Mouse (Mus musculus) embryonic facial prominence, embryonic 14.5 days (tissue): ENCODE results near the gene Mmp24. TPM values are rescaled to one million over a fixed set of nuclear protein-coding genes. Genes with fewer than 3 reads are reported as not detected.

Experiments
- ATAC-seq: fragments of 200-750 bp; cut with Nextera tagmentation; 2 replicates; pipeline ENCODE4 v1.8.0; 2017; ENCODE audit warnings: low read depth, moderate number of reproducible peaks, moderate TSS enrichment
- DNase-seq: peaks from one replicate; pipeline ENCODE4 v3.0.0-alpha.2; 2015; ENCODE audit warnings: low spot score
- H3K27ac ChIP-seq: fragments of 300-500 bp; sonication (generic); replicated peaks from 2 replicates; pipeline ENCODE4 v1.5.1; 2014; ENCODE audit warnings: low read depth, mild to moderate bottlenecking, low read length, moderate library complexity
- H3K27me3 ChIP-seq: fragments of 300-500 bp; sonication (generic); replicated peaks from 2 replicates; pipeline ENCODE4 v1.6.1; 2014; ENCODE audit warnings: low read length; ENCODE audit not compliant: control insufficient read depth, insufficient read depth
- H3K36me3 ChIP-seq: fragments of 300-500 bp; sonication (generic); 2 replicates; pipeline ENCODE4 v1.6.1; 2014; ENCODE audit warnings: low read length, mixed read lengths; ENCODE audit not compliant: control insufficient read depth, insufficient read depth
- H3K4me1 ChIP-seq: fragments of 300-500 bp; sonication (generic); 2 replicates; pipeline ENCODE4 v1.6.1; 2014; ENCODE audit warnings: antibody characterized with exemption, low read length; ENCODE audit not compliant: control insufficient read depth, insufficient read depth
- H3K4me2 ChIP-seq: fragments of 300-500 bp; sonication (generic); 2 replicates; pipeline ENCODE4 v1.6.1; 2014; ENCODE audit warnings: low read depth, mild to moderate bottlenecking, low read length, moderate library complexity, mixed read lengths
- H3K4me3 ChIP-seq: fragments of 300-500 bp; sonication (generic); 2 replicates; pipeline ENCODE4 v1.5.1; 2014; ENCODE audit warnings: low read depth, mild to moderate bottlenecking, low read length
- H3K9ac ChIP-seq: fragments of 300-500 bp; sonication (generic); 2 replicates; pipeline ENCODE4 v1.6.1; 2014; ENCODE audit warnings: low read depth, mild to moderate bottlenecking, low read length, moderate library complexity, mixed read lengths
- H3K9me3 ChIP-seq: fragments of 300-500 bp; sonication (generic); 2 replicates; pipeline ENCODE4 v1.6.1; 2016; ENCODE audit warnings: low read length; ENCODE audit not compliant: control insufficient read depth
- WGBS: fragments of 180-500 bp; shearing (Covaris S2); extraction: QIAGEN DNeasy Blood & Tissue Kit; methylation state at CpG from one replicate; pipeline ENCODE4 v1.1.7; 2014; 5-methylcytosine and 5-hydroxymethylcytosine counted together
- polyA plus RNA-seq: library from polyadenylated mRNA; unstranded; fragments of >200 nt; fragmentation: Nextera tagmentation; extraction: Ambion mirVana; gene quantifications from 2 replicates; pipeline ENCODE4 v1.2.1, GENCODE M21; 2014

The Mmp24 gene
- polyA plus RNA-seq, 1 experiment from 2014 or later, result 0.51 TPM

DNA sequence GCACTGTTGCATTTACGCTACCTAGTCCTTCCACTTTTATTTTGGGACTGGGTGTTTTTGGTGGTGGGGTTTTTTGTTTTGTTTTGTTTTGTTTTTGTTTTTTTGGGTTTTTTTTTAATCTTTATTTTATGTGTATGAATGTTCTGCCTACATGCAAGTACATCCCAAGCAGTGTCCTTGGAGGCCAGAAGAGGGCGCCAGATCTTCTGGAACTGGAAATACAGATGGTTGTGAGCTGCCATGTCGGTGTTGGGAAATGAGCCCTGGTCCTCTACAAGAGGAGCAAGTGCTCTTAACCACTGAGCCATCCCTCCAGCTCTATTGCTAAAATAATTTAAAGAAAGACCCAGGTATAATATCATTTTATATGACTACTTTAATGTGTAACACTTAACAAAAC is 27.6 kb downstream of the Mmp24 start:
- no peak overlapping the region for H3K4me2 ChIP-seq
- no peaks in the 10 kb centered on the region for H3K36me3 ChIP-seq
- no peaks in the 10 kb centered on the region for H3K27me3 ChIP-seq
- no peak overlapping the region for H3K27ac ChIP-seq
- DNase-seq (no peak), ATAC-seq (no peak)
- H3K9me3 ChIP-seq, result no peaks in the 10 kb centered on the region
- H3K4me1 ChIP-seq, result no peaks in the 10 kb centered on the region
- H3K9ac ChIP-seq, result no peak overlapping the region
- WGBS, result 51% methylated on average over 3 of the region's 3 CpGs
- no peak overlapping the region for H3K4me3 ChIP-seq

DNA sequence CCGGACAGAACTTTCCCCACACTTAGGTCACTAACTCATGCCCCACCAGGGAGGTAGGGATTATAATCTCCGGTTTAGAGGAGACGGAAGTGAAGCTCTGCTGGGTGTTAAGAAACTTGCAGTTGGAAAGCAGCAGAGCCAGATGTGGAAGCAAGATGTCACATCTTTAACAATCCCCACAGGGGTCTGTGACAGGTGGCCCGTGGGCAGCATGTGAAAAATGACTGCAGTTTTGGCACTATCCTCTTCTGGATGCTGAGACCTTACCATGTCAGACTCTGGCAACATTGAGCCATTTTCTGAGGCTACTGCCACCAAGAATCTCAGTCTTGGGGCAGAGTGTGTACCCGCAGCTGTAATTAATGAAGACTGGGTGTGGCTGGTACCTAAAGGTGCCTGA is 28.9 kb downstream of the Mmp24 start:
- H3K36me3 ChIP-seq, result no peaks in the 10 kb centered on the region
- WGBS, result 63% methylated on average over 5 of the region's 5 CpGs
- H3K4me1 ChIP-seq, result no peaks in the 10 kb centered on the region
- ATAC-seq (no peak), DNase-seq (no peak)
- H3K9me3 ChIP-seq, result no peaks in the 10 kb centered on the region
- H3K4me3 ChIP-seq, result no peak overlapping the region
- no peak overlapping the region for H3K9ac ChIP-seq
- H3K27ac ChIP-seq, result no peak overlapping the region
- H3K4me2 ChIP-seq, result no peak overlapping the region
- no peaks in the 10 kb centered on the region for H3K27me3 ChIP-seq

DNA sequence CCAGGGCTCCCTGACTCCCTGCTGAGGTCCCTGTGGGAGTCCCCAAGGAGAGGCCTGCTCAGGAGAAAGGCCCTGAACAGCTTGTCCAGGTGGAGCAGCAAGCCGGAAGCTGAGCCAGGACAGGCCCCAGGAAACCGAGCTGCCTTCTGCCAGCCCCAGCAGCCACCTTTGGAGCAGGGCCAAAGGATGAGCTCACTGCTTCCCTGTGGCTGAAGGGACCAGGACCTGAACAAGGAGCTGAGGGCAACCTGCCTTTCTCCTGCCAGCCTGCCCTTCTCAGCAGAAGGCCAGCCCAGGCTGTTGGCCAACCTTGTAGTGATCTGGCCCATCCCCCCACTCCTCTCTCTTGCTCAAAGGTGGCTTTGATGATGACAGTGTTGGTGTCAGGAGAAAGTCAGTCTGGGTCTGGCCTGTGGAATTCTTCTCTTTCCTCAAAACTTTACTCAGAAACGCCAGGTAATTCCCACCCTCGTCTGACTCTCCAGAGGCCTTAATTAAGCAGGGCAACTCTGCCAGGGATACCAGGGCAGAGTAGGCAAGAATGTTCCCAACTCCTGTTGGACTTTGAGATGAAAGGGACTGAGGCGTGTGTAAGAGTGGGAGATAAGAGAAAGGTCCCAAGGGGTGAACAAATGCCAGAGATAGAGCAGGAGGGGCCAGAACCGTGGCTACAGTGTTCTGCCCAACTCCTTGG is 30.2 kb downstream of the Mmp24 start:
- Histone ChIP-seq H3K36me3 (no peaks in the 10 kb centered on the region), H3K27ac (no peak overlapping the region), H3K4me2 (no peak overlapping the region), H3K9me3 (no peaks in the 10 kb centered on the region), H3K4me1 (no peaks in the 10 kb centered on the region), H3K4me3 (no peak overlapping the region), H3K9ac (no peak overlapping the region), H3K27me3 (no peaks in the 10 kb centered on the region)
- ATAC-seq (no peak), DNase-seq (peak; percentile 11)
- WGBS, result 49% methylated on average over 6 of the region's 6 CpGs

DNA sequence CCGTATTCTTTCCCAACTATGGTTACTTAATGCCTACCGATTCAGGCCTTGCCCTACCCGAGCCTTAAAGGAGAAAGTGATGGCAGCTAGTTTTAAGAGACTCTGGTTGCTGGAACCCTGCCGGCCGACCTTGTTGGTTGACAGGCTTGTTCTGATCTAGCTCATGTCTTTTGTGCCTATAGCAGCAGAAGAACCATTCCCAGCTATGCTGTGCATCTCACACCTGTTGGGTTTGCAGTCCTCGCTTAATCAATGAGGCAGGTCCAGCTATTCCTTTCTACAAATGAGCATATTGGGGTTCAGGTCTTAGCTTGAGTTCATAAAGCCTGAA is 30.7 kb downstream of the Mmp24 start:
- Histone ChIP-seq H3K9me3 (no peaks in the 10 kb centered on the region), H3K27ac (no peak overlapping the region), H3K4me3 (no peak overlapping the region), H3K27me3 (no peaks in the 10 kb centered on the region), H3K36me3 (no peaks in the 10 kb centered on the region), H3K4me2 (no peak overlapping the region), H3K9ac (no peak overlapping the region), H3K4me1 (no peaks in the 10 kb centered on the region)
- ATAC-seq (no peak), DNase-seq (no peak)
- 86% methylated on average over 6 of the region's 6 CpGs for WGBS

DNA sequence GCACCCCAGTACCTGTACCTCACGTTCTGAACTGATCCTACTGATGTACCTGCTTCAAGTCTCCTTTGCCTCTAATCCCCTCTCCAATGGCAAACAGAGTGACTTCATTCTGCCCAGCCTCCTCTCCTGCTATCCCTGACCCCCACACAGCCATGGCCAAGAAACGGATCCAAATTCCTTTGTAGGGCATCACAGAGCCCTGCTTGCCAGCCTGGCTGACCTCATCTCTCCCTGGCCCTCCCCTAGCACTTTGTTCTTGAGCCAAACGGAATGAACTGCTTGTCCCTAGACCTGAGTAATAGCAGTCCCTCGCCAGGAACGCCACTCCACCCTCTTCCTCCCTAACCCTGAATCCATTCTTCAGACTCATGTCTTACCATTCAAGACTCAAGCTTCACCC is 31.4 kb downstream of the Mmp24 start:
- Histone ChIP-seq H3K27ac (no peak overlapping the region), H3K9ac (no peak overlapping the region), H3K4me3 (no peak overlapping the region), H3K27me3 (no peaks in the 10 kb centered on the region), H3K4me2 (no peak overlapping the region), H3K9me3 (no peaks in the 10 kb centered on the region), H3K36me3 (no peaks in the 10 kb centered on the region), H3K4me1 (no peaks in the 10 kb centered on the region)
- 60% methylated on average over 5 of the region's 5 CpGs for WGBS
- ATAC-seq (no peak), DNase-seq (no peak)

DNA sequence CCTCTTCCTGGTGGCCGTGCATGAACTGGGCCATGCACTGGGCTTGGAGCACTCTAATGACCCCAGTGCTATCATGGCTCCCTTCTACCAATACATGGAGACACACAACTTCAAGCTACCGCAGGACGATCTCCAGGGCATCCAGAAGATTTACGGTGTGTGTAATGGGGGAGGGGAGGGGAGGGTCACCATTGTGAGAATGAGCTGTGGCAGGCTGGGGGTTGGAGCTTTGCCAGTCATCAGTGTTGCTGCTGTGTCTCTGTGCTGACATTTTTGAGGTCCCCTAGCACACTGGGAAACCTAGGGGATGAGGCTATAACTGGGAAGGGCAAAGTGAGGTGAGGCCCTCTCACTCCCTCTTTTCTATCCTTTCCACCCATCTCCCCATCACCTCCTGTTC is 32.3 kb downstream of the Mmp24 start:
- no peaks in the 10 kb centered on the region for H3K4me1 ChIP-seq
- H3K4me3 ChIP-seq, result no peak overlapping the region
- WGBS, result 73% methylated on average over 4 of the region's 4 CpGs
- no peak overlapping the region for H3K27ac ChIP-seq
- H3K9me3 ChIP-seq, result no peaks in the 10 kb centered on the region
- DNase-seq (no peak), ATAC-seq (no peak)
- H3K27me3 ChIP-seq, result no peaks in the 10 kb centered on the region
- no peak overlapping the region for H3K4me2 ChIP-seq
- no peak overlapping the region for H3K9ac ChIP-seq
- no peaks in the 10 kb centered on the region for H3K36me3 ChIP-seq

DNA sequence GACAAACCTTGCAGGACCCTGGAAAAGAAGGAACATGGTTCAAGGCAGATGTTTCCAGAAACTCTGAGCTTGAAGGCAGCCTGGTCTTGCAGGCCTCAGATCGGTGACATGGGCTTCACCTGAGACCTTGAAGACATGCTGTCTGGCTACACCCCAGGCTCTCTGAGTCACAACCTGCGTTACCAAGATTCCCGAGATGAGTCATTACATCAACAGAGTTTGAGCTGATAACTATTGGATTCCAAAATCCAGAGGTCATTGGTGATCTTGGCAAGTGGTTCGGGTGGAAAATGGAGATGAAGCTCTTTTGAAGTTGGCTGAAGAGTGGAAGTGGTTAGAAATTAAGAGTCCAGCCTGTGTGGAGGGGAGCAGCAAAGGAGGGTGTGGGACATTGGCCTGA is 34.5 kb downstream of the Mmp24 start:
- ATAC-seq, result no peak
- 81% methylated on average over 4 of the region's 4 CpGs for WGBS
- H3K27ac ChIP-seq, result no peak overlapping the region

DNA sequence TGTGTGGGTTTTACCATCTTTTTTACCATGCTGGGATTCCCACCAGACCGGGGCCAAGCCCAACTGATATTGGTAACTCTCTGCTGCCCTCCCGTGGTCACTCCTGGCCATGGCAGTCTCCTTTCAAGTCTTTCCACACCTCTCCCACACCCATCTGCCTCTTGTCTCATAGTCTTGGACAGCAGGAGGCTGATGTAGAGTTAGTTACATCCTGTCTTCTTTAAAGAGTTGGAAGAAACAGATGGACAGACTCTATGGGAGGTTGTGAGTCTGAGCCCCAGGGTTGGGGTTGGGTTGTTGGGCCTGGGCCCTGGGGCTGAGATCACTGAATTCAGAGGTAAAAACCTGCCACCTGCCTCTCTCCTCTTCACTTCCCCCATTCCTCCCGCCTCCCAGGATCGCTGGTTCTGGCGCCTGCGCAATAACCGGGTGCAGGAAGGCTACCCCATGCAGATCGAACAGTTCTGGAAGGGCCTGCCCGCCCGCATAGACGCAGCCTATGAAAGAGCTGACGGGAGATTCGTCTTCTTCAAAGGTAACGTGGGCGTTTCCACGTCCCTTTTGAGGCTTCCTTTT is 36.8 kb downstream of the Mmp24 start:
- H3K4me1 ChIP-seq, result no peaks in the 10 kb centered on the region
- H3K4me2 ChIP-seq, result no peak overlapping the region
- no peak overlapping the region for H3K9ac ChIP-seq
- H3K4me3 ChIP-seq, result no peak overlapping the region
- WGBS, result 42% methylated on average over 16 of the region's 16 CpGs
- no peak for ATAC-seq
- no peak overlapping the region for H3K27ac ChIP-seq
- peak; percentile 50 for DNase-seq
- no peaks in the 10 kb centered on the region for H3K36me3 ChIP-seq
- H3K27me3 ChIP-seq, result no peaks in the 10 kb centered on the region
- H3K9me3 ChIP-seq, result no peaks in the 10 kb centered on the region

More for the DNA sequence above, 34.5 kb downstream of the Mmp24 start:
- Histone ChIP-seq H3K36me3 (no peaks in the 10 kb centered on the region), H3K9me3 (no peaks in the 10 kb centered on the region), H3K27me3 (no peaks in the 10 kb centered on the region), H3K4me3 (no peak overlapping the region), H3K4me2 (no peak overlapping the region), H3K4me1 (no peaks in the 10 kb centered on the region), H3K9ac (no peak overlapping the region)
- DNase-seq, result no peak

DNA sequence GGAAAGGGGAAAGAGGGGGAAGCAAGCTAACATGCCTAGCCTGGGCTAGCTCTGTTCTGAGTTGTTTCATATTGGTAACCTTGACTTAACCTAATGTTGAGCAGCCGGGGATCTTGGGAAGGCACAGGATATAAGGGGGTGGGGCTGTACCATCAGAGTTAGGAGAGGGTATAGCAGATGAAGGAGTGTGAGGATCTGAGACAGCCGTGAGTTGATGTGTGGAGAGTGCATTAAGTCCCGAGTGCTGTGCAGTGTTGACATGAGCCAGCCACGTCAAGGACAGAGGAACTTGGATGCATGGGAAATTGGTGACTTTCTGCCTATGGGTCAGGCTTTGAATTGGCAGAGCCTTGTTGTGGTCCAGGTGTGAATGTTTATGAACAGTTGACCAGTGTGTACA is 37.5 kb downstream of the Mmp24 start:
- no peaks in the 10 kb centered on the region for H3K27me3 ChIP-seq
- no peak overlapping the region for H3K4me2 ChIP-seq
- 86% methylated on average over 4 of the region's 4 CpGs for WGBS
- DNase-seq, result no peak
- no peak overlapping the region for H3K27ac ChIP-seq
- no peak overlapping the region for H3K4me3 ChIP-seq
- no peaks in the 10 kb centered on the region for H3K36me3 ChIP-seq
- H3K4me1 ChIP-seq, result no peaks in the 10 kb centered on the region
- no peaks in the 10 kb centered on the region for H3K9me3 ChIP-seq
- ATAC-seq, result no peak
- H3K9ac ChIP-seq, result no peak overlapping the region
